Mouse (Mus musculus) heart, adult 2 months (tissue): ENCODE data around the gene Mfsd4a.

Source experiments
- EP300 ChIP-seq: fragments of 200-500 bp; IDR thresholded peaks from 2 replicates; pipeline ENCODE4 v1.6.1; 2011; ENCODE audit warnings: low read depth, low read length, control low read depth; ENCODE audit not compliant: insufficient read depth
- POLR2A ChIP-seq: fragments of 200-500 bp; IDR thresholded peaks from 2 replicates; pipeline ENCODE4 v1.6.1; 2011; ENCODE audit warnings: mild to moderate bottlenecking, low read depth, low read length, control low read depth; ENCODE audit not compliant: insufficient read depth

GRCm38 (mm10) chr1:132095356-132096004, 27.6 kb upstream of the Mfsd4a start:
- TF ChIP-seq POLR2A (no peak), EP300 (peak; percentile 62; the same call in 1 of the 2 replicates)
